Mouse (Mus musculus): ENCODE results near the gene Prdm5.

- no peak for TF ChIP-seq GATA1 (IDR thresholded peaks at IDR 0.05; ENCODE audit: low read length)
- TF ChIP-seq TAL1 (IDR thresholded peaks at IDR 0.05; ENCODE audit: low read length) = no peak
Measured at GRCm38 (mm10) chr6:65854585-65854984, 75.8 kb downstream of the Prdm5 start.

Data from erythroblast, embryonic 14.5 days (primary cell).